Comparison of ENCODE assay signal across 27 mouse cellular contexts in genomic region chr6:43391358-43391757, GRCm38 (mm10).
DNase-seq lines count a peak whose midpoint lies in the region; ATAC-seq and TF ChIP-seq lines count a peak whose summit lies in the region.
"Had no signal": no experiment of that assay in that cellular context is flagged by ENCODE, and none has a peak within 500 bp of the region (broad histone marks: within the 10 kb centered on the region; RNA-seq: fewer than 3 reads in every experiment).

No protein-coding gene starts in this region.

- no peak for TF ChIP-seq CTCF in MEL (IDR thresholded peaks at IDR 0.05 in 2 of 3, conservative IDR thresholded peaks at IDR 0.05 in 1 of 3; ENCODE audit: control insufficient read depth in 1 of 3, insufficient read depth in 1 of 3, low read depth in 2 of 3, low read length in 3 of 3, poor library complexity in 1 of 3, severe bottlenecking in 1 of 3)

- H3K4me1 ChIP-seq in embryonic facial prominence, embryonic 11.5 days (ENCODE audit: control insufficient read depth, insufficient read depth, low read length), result no peaks in the 10 kb centered on the region
- peaks cover 4% of the 10 kb centered on the region; the same call in 1 of the 2 replicates for H3K4me1 ChIP-seq in embryonic facial prominence, embryonic 10.5 days
- peaks cover 4% of the 10 kb centered on the region for H3K4me1 ChIP-seq in hindbrain, embryonic 13.5 days (replicated peaks)
- no peaks in the 10 kb centered on the region for H3K4me1 ChIP-seq in hindbrain, embryonic 16.5 days (ENCODE audit: control insufficient read depth, insufficient read depth, low read depth, low read length)
- no peaks in the 10 kb centered on the region for H3K4me1 ChIP-seq in MEL (ENCODE audit: control insufficient read depth in 1 of 2, insufficient read depth in 2 of 2, low read length in 2 of 2)
- H3K4me1 ChIP-seq: hindbrain, embryonic 15.5 days; limb, embryonic 15.5 days; midbrain, embryonic 13.5 days had no signal

- H3K79me2 ChIP-seq in MEL (ENCODE audit: control insufficient read depth, insufficient read depth, low read length, poor library complexity), result no peaks in the 10 kb centered on the region

- no peak for TF ChIP-seq RAD21 in MEL (IDR thresholded peaks at IDR 0.05; ENCODE audit: low read depth, low read length)

- no peaks in the 10 kb centered on the region for H3K27me3 ChIP-seq in embryonic facial prominence, embryonic 11.5 days (ENCODE audit: control insufficient read depth, insufficient read depth, low read length)
- no peaks in the 10 kb centered on the region for H3K27me3 ChIP-seq in embryonic facial prominence, embryonic 10.5 days (replicated peaks; ENCODE audit: low read depth, poor library complexity, severe bottlenecking)
- no peaks in the 10 kb centered on the region for H3K27me3 ChIP-seq in hindbrain, embryonic 13.5 days
- no peaks in the 10 kb centered on the region for H3K27me3 ChIP-seq in hindbrain, embryonic 16.5 days (replicated peaks; ENCODE audit: control insufficient read depth, insufficient read depth, low read length)
- no peaks in the 10 kb centered on the region for H3K27me3 ChIP-seq in MEL (ENCODE audit: control insufficient read depth in 1 of 2, insufficient read depth in 2 of 2, low read length in 2 of 2)
- H3K27me3 ChIP-seq: hindbrain, embryonic 15.5 days; limb, embryonic 15.5 days; midbrain, embryonic 13.5 days; neural tube, embryonic 15.5 days had no signal

- WGBS in embryonic facial prominence, embryonic 11.5 days, result 48% methylated on average over 1 of the region's 1 CpGs
- 69% methylated on average over 1 of the region's 1 CpGs for WGBS in embryonic facial prominence, embryonic 10.5 days
- 38% methylated on average over 1 of the region's 1 CpGs for WGBS in hindbrain, embryonic 13.5 days
- 59% methylated on average over 1 of the region's 1 CpGs for WGBS in hindbrain, embryonic 16.5 days

- TF ChIP-seq EP300 in MEL (IDR thresholded peaks at IDR 0.05; ENCODE audit: low read depth in 1 of 2, low read length in 2 of 2), result peak in 1 of 2 experiments; percentile 54; a peak in 1 of 4 replicates

- H3K9ac ChIP-seq in embryonic facial prominence, embryonic 11.5 days (replicated peaks; ENCODE audit: low read length), result no peak overlapping the region
- H3K9ac ChIP-seq in hindbrain, embryonic 13.5 days, result no peak overlapping the region
- no peak overlapping the region for H3K9ac ChIP-seq in hindbrain, embryonic 16.5 days (ENCODE audit: low read depth, low read length)
- H3K9ac ChIP-seq in MEL (ENCODE audit: control insufficient read depth, low read depth, low read length, poor library complexity, severe bottlenecking), result no peak overlapping the region
- H3K9ac ChIP-seq: hindbrain, embryonic 15.5 days; limb, embryonic 15.5 days; midbrain, embryonic 13.5 days; neural tube, embryonic 15.5 days had no signal

- no peak overlapping the region for H3K27ac ChIP-seq in embryonic facial prominence, embryonic 11.5 days (replicated peaks; ENCODE audit: low read depth, low read length)
- H3K27ac ChIP-seq in embryonic facial prominence, embryonic 10.5 days (replicated peaks), result no peak overlapping the region
- 0 out of 2 replicates have a peak overlapping the region, but pooled peaks have one; percentile 35 for H3K27ac ChIP-seq in hindbrain, embryonic 13.5 days
- H3K27ac ChIP-seq in hindbrain, embryonic 16.5 days (ENCODE audit: low read depth, low read length), result no peak overlapping the region
- H3K27ac ChIP-seq in MEL (ENCODE audit: control insufficient read depth, low read depth, low read length), result no peak overlapping the region
- H3K27ac ChIP-seq: forebrain, embryonic 10.5 days; hindbrain, embryonic 15.5 days; limb, embryonic 10.5 days; limb, embryonic 15.5 days; midbrain, embryonic 13.5 days; neural tube, embryonic 15.5 days had no signal

- no peaks in the 10 kb centered on the region for H3K9me3 ChIP-seq in embryonic facial prominence, embryonic 11.5 days (replicated peaks; ENCODE audit: control insufficient read depth, low read length)
- no peaks in the 10 kb centered on the region for H3K9me3 ChIP-seq in embryonic facial prominence, embryonic 10.5 days
- no peaks in the 10 kb centered on the region for H3K9me3 ChIP-seq in hindbrain, embryonic 13.5 days
- H3K9me3 ChIP-seq in hindbrain, embryonic 16.5 days (ENCODE audit: control insufficient read depth, low read length), result no peaks in the 10 kb centered on the region
- no peaks in the 10 kb centered on the region for H3K9me3 ChIP-seq in MEL (replicated peaks; ENCODE audit: insufficient read depth, low read length)
- H3K9me3 ChIP-seq: forebrain, embryonic 10.5 days; G1E; hindbrain, embryonic 15.5 days; limb, embryonic 10.5 days; limb, embryonic 15.5 days; midbrain, embryonic 13.5 days; neural tube, embryonic 15.5 days had no signal

- no peaks in the 10 kb centered on the region for H3K36me3 ChIP-seq in embryonic facial prominence, embryonic 11.5 days (replicated peaks; ENCODE audit: control insufficient read depth, insufficient read depth, low read depth, low read length)
- H3K36me3 ChIP-seq in embryonic facial prominence, embryonic 10.5 days (replicated peaks), result no peaks in the 10 kb centered on the region
- no peaks in the 10 kb centered on the region for H3K36me3 ChIP-seq in hindbrain, embryonic 13.5 days
- no peaks in the 10 kb centered on the region for H3K36me3 ChIP-seq in hindbrain, embryonic 16.5 days (ENCODE audit: control insufficient read depth, insufficient read depth, low read length)
- H3K36me3 ChIP-seq in MEL (ENCODE audit: control insufficient read depth in 1 of 2, insufficient read depth in 2 of 2, low read length in 2 of 2), result no peaks in the 10 kb centered on the region
- H3K36me3 ChIP-seq: forebrain, embryonic 10.5 days; G1E; hindbrain, embryonic 15.5 days; limb, embryonic 10.5 days; limb, embryonic 15.5 days; midbrain, embryonic 13.5 days; neural tube, embryonic 15.5 days had no signal

- DNase-seq in embryonic facial prominence, embryonic 11.5 days (ENCODE audit: low spot score), result peak; percentile 1
- DNase-seq in embryonic facial prominence, embryonic 10.5 days (ENCODE audit: low spot score), result no peak
- DNase-seq in MEL (ENCODE audit: low read depth, low spot score), result no peak
- no peak for DNase-seq in testis, postnatal 14 days (ENCODE audit: low spot score)
- DNase-seq: adrenal gland, postnatal 14 days; cerebellum, adult 11-12 months; cerebellum, adult 9-11 months; gastrocnemius, postnatal 14 days; kidney, adult 8-10 months; kidney, postnatal 10 days; layer of hippocampus, postnatal 36 days; lung, postnatal 36 days; right cerebral cortex, adult 18-20 months; spleen, adult 18-20 months; thymus, adult 18-20 months; thymus, postnatal 25 days had no signal

- ATAC-seq in embryonic facial prominence, embryonic 11.5 days (replicated peaks; ENCODE audit: insufficient number of reproducible peaks, low FRiP score, low TSS enrichment, low read depth), result no peak
- no peak for ATAC-seq in hindbrain, embryonic 13.5 days (ENCODE audit: low FRiP score)
- ATAC-seq in hindbrain, embryonic 16.5 days, result no peak
- 0 out of 2 replicates have a peak, but pooled peaks have one; percentile 34 for ATAC-seq in megakaryocyte-erythroid progenitor cell, adult 5-6 weeks (replicated peaks; ENCODE audit: low FRiP score, low TSS enrichment, poor library complexity, severe bottlenecking)
- ATAC-seq: intestine, embryonic 16.5 days; midbrain, embryonic 13.5 days had no signal

- H3K4me2 ChIP-seq in embryonic facial prominence, embryonic 11.5 days (ENCODE audit: low read depth, low read length), result no peak overlapping the region
- no peak overlapping the region for H3K4me2 ChIP-seq in hindbrain, embryonic 13.5 days
- no peak overlapping the region for H3K4me2 ChIP-seq in hindbrain, embryonic 16.5 days (ENCODE audit: low read length)
- H3K4me2 ChIP-seq: hindbrain, embryonic 15.5 days; limb, embryonic 15.5 days; midbrain, embryonic 13.5 days; neural tube, embryonic 15.5 days had no signal

- H3K4me3 ChIP-seq in embryonic facial prominence, embryonic 11.5 days (ENCODE audit: low read depth, low read length), result no peak overlapping the region
- H3K4me3 ChIP-seq in embryonic facial prominence, embryonic 10.5 days, result no peak overlapping the region
- H3K4me3 ChIP-seq in hindbrain, embryonic 13.5 days, result no peak overlapping the region
- H3K4me3 ChIP-seq in hindbrain, embryonic 16.5 days (ENCODE audit: low read length), result no peak overlapping the region
- H3K4me3 ChIP-seq in MEL (ENCODE audit: control insufficient read depth in 1 of 2, insufficient read depth in 1 of 2, low read depth in 2 of 2, low read length in 2 of 2), result no peak overlapping the region
- H3K4me3 ChIP-seq: forebrain, embryonic 10.5 days; hindbrain, embryonic 15.5 days; limb, embryonic 10.5 days; limb, embryonic 15.5 days; midbrain, embryonic 13.5 days; neural tube, embryonic 15.5 days had no signal

- TF ChIP-seq POLR2A in MEL (IDR thresholded peaks at IDR 0.05; ENCODE audit: control insufficient read depth in 1 of 2, insufficient read depth in 1 of 2, low read depth in 1 of 2, low read length in 2 of 2, poor library complexity in 1 of 2), result no peak

TF ChIP-seq in MEL, 35 proteins besides CTCF, POLR2A, EP300 and RAD21:
- TF ChIP-seq NELFE (IDR thresholded peaks at IDR 0.05; ENCODE audit: low read depth, low read length), result no peak
- peak; percentile 40; the same call in 1 of the 2 replicates for TF ChIP-seq TCF12 (IDR thresholded peaks at IDR 0.05; ENCODE audit: low read depth, low read length)
- no peak for TF ChIP-seq MXI1 (IDR thresholded peaks at IDR 0.05; ENCODE audit: low read depth, low read length)
- no peak for TF ChIP-seq CHD2 (IDR thresholded peaks at IDR 0.05; ENCODE audit: low read length)
- no peak for TF ChIP-seq MAZ (IDR thresholded peaks at IDR 0.05; ENCODE audit: low read depth, low read length)
- TF ChIP-seq E2F4 (IDR thresholded peaks at IDR 0.05; ENCODE audit: borderline replicate concordance, low read depth, low read length), result no peak
